Mouse (Mus musculus) MEL (cell line): ENCODE data around the gene Cdc42bpa.

Experiments
- CTCF ChIP-seq, 3 experiments: IDR thresholded peaks in 2 of 3; conservative IDR thresholded peaks in 1 of 3; 2 replicates each; pipeline ENCODE4 v1.5.1; 2011 to 2012; ENCODE audit warnings: low read length in 3 of 3, low read depth in 2 of 3, mild to moderate bottlenecking in 2 of 3, improper control_type of control experiment in 1 of 3, inconsistent platforms in 1 of 3, mixed read lengths in 1 of 3, moderate library complexity in 1 of 3; ENCODE audit not compliant: control insufficient read depth in 1 of 3, insufficient read depth in 1 of 3, poor library complexity in 1 of 3, severe bottlenecking in 1 of 3
- EP300 ChIP-seq, 2 experiments: IDR thresholded peaks; 2 replicates each; pipeline ENCODE4 v1.6.1; 2011; ENCODE audit warnings: improper control_type of control experiment in 2 of 2, low read length in 2 of 2, low read depth in 1 of 2, mild to moderate bottlenecking in 1 of 2
- HCFC1 ChIP-seq: IDR thresholded peaks from 2 replicates; pipeline ENCODE4 v1.6.1; 2012; ENCODE audit warnings: low read depth, mild to moderate bottlenecking, inconsistent platforms, low read length, improper control_type of control experiment, moderate library complexity
- JUND ChIP-seq: IDR thresholded peaks from 2 replicates; pipeline ENCODE4 v1.6.1; 2011; ENCODE audit warnings: low read depth, mild to moderate bottlenecking, improper control_type of control experiment, low read length
- NELFE ChIP-seq: IDR thresholded peaks from 2 replicates; pipeline ENCODE4 v1.6.1; 2011; ENCODE audit warnings: low read depth, low read length, improper control_type of control experiment
- POLR2A ChIP-seq, 2 experiments: IDR thresholded peaks; 2 replicates each; pipeline ENCODE4 v1.6.1; 2011 to 2012; ENCODE audit warnings: low read length in 2 of 2, mild to moderate bottlenecking in 2 of 2, control low read depth in 1 of 2, improper control_type of control experiment in 1 of 2, low read depth in 1 of 2, moderate library complexity in 1 of 2; ENCODE audit not compliant: control insufficient read depth in 1 of 2, insufficient read depth in 1 of 2, poor library complexity in 1 of 2
- POLR2AphosphoS5 ChIP-seq: IDR thresholded peaks from 2 replicates; pipeline ENCODE4 v1.6.1; 2012; ENCODE audit warnings: low read depth, borderline replicate concordance, mild to moderate bottlenecking, inconsistent platforms, low read length, moderate library complexity, mixed read lengths
- RAD21 ChIP-seq: IDR thresholded peaks from 2 replicates; pipeline ENCODE4 v1.6.1; 2011; ENCODE audit warnings: mild to moderate bottlenecking, low read depth, low read length, improper control_type of control experiment
- TAL1 ChIP-seq: IDR thresholded peaks from 2 replicates; pipeline ENCODE4 v1.6.1; 2012; ENCODE audit warnings: mild to moderate bottlenecking, inconsistent platforms, low read length, moderate library complexity, mixed read lengths
- TBP ChIP-seq: IDR thresholded peaks from 2 replicates; pipeline ENCODE4 v1.8.0; 2011; ENCODE audit warnings: low read depth, low read length, improper control_type of control experiment
- ZC3H11A ChIP-seq: IDR thresholded peaks from 2 replicates; pipeline ENCODE4 v1.6.1; 2012; ENCODE audit warnings: low read depth, mild to moderate bottlenecking, inconsistent platforms, low read length, improper control_type of control experiment

DNA sequence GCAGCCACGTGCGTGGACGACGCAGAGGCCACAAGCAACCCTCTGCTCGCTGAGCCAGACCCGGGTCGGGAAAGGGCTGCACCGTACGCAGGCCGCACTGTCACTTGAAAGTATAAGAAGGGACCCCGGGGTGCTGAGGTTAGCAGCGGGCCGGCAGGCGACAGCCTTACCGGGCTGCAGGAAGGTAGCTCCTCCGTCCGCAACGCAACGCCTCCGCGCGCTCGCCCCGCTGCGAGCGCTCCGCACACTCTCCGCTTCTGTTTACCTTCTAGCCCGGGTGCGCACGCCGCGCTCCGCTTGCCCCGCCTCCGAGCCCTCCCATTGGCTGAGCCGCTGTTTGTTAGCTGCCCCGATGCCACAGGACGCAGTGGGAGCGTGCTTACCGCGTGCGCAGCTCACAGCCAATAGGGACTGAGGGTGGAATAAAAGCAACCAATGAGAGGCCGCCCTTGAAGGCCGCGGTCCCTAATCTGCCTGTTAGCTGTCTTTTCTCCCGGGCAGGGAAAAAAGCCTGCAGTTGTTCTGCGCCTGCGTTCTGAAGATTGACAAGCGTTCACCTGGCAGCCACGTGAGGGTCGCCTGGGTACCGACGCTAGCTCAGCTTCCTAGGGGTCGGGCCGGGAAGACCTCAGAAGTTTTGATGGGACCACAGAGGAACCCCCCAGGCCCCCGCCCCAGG, 235.6 kb downstream of the Cdc42bpa start:
- peak; percentile 34 to 53; a peak in 1 of 4 replicates for TF ChIP-seq POLR2A (IDR thresholded peaks at IDR 0.05; ENCODE audit: control insufficient read depth in 1 of 2, insufficient read depth in 1 of 2, low read depth in 1 of 2, low read length in 2 of 2, poor library complexity in 1 of 2)
- no peak for TF ChIP-seq CTCF (IDR thresholded peaks at IDR 0.05 in 2 of 3, conservative IDR thresholded peaks at IDR 0.05 in 1 of 3; ENCODE audit: control insufficient read depth in 1 of 3, insufficient read depth in 1 of 3, low read depth in 2 of 3, low read length in 3 of 3, poor library complexity in 1 of 3, severe bottlenecking in 1 of 3)
- no peak for TF ChIP-seq RAD21
- TF ChIP-seq POLR2AphosphoS5 = no peak
- no peak for TF ChIP-seq NELFE
- no peak for TF ChIP-seq TAL1
- peak; percentile 51; the same call in 1 of the 2 replicates for TF ChIP-seq HCFC1
- no peak for TF ChIP-seq JUND
- TF ChIP-seq EP300 (IDR thresholded peaks at IDR 0.05; ENCODE audit: low read depth in 1 of 2, low read length in 2 of 2) = no peak
- TF ChIP-seq TBP = no peak
- no peak for TF ChIP-seq ZC3H11A
